Mouse (Mus musculus): ENCODE data around the gene Ly6c2. TPM values are rescaled to one million over a fixed set of nuclear protein-coding genes. Genes with fewer than 3 reads are reported as not detected.
"Not testable (repeated sequence)": the region's sequence is repeated elsewhere in the genome, so short reads cannot be mapped to it uniquely, and the experiment has no call there.

Gene Ly6c2
- total RNA-seq, 2 experiments from 2014 or later: 4.2 to 5.1 TPM

DNA sequence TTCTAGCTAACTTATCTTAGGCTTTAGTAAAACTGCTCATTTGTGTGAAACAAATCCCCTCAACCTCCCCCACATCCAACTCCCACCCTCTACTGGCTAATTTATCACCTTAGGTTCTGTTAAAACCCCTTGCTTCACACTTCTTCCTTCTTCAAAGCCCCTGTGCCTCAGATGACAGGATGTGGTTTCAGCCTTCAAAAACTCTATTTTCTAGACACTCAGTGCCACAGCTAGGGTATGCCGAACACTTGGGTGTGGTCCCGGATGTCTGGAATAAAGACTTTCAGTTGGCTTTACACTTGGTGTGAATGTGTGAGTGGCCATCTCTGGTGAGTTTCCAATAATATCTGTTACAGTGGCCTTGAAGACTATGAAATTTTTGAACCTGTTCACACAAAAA lies 4.8 kb upstream of the Ly6c2 start:
- no peak overlapping the region for H3K27ac ChIP-seq

GRCm38 (mm10) chr15:75110424-75110823 lies 1.3 kb downstream of the Ly6c2 start:
- intact Hi-C loops (cut with DNase I); H3K27ac ChIP-seq; H3K4me3 ChIP-seq: not testable (repeated sequence)

More for the DNA sequence above, 4.8 kb upstream of the Ly6c2 start:
- no peak overlapping the region for H3K4me3 ChIP-seq
- no peak for DNase-seq (ENCODE audit: extremely low spot score in 1 of 2, low spot score in 2 of 2)
- intact Hi-C loops (cut with DNase I): no loop called here
- no peak for TF ChIP-seq CTCF (IDR thresholded peaks at IDR 0.05)

DNA sequence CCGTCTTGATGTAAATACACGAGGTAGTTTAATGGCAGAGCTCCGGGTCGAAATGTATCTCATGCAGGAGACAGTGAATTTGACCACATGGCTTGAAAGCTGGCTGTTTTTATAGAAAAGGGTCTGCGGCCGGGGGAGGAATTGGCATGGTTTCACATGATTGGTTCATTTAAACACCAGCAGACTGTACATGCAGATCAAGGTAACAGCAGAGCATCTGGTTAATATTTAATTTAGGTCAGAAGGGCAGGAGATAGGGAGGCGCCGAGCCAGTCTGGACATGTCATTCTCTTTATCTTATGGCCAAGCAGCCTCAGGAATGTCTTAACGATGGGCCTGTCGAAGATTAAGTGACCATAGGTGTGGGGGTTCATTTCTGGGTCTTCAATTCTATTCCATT lies 12.5 kb downstream of the Ly6c2 start:
- intact Hi-C loops (cut with DNase I): no loop called here
- TF ChIP-seq CTCF (IDR thresholded peaks at IDR 0.05): no peak
- Histone ChIP-seq H3K27ac (no peak overlapping the region), H3K4me3 (no peak overlapping the region)
- no peak for DNase-seq (ENCODE audit: extremely low spot score in 1 of 2, low spot score in 2 of 2)

More at GRCm38 (mm10) chr15:75110424-75110823, 1.3 kb downstream of the Ly6c2 start:
- not testable (repeated sequence) for DNase-seq (ENCODE audit: extremely low spot score in 1 of 2, low spot score in 2 of 2)

DNA sequence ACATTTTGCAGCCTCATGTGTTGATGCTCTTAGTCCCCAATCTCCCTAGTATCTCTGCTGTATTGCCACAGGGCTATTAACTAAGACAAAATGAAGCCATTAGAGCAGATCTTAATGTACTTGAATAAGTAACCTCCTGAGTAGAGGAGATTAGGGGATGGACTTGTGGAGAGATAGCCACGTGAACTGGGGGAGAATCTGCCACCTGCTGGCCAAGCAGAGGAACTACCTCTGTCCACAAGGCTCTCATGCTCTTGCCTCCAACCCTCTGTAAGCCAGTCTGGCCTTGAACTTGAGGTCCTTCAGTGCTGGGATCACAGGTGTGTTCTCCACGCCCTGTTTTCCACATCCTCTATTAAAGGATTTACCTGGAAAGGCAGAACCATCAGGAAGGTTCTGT lies 23.7 kb downstream of the Ly6c2 start:
- peak; percentile 69 for TF ChIP-seq CTCF (IDR thresholded peaks at IDR 0.05)
- H3K27ac ChIP-seq; DNase-seq (ENCODE audit: extremely low spot score in 1 of 2, low spot score in 2 of 2); intact Hi-C loops (cut with DNase I); H3K4me3 ChIP-seq: not testable (repeated sequence)

DNA sequence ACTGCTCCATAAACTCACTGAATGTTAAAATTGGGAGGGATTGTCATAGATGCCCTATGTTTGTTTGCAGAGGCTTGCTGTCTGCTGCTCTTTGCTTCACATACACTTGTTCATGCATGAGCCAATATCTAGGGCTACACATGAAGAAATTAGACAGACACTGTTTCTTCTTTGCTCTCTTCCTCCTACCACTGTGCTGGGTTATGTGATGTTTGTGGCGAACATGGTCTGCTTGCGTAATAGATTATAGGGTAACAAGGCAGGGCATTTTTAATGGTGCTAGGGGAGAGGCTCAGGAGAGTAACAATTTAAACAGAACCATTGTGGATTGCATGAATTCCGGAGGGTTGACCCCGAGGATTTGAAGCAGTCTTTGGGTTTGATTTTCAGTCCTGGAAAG lies 41.8 kb downstream of the Ly6c2 start:
- intact Hi-C loops (cut with DNase I): no loop called here
- Histone ChIP-seq H3K4me3 (no peak overlapping the region), H3K27ac (no peak overlapping the region)
- no peak for TF ChIP-seq CTCF (IDR thresholded peaks at IDR 0.05)
- no peak for DNase-seq (ENCODE audit: extremely low spot score in 1 of 2, low spot score in 2 of 2)

- H3K4me3 ChIP-seq, H3K27ac ChIP-seq: not testable (repeated sequence)
- DNase-seq (ENCODE audit: extremely low spot score in 1 of 2, low spot score in 2 of 2): peak; percentile 31 to 56
- TF ChIP-seq CTCF (IDR thresholded peaks at IDR 0.05): peak; percentile 72
- intact Hi-C loops (cut with DNase I): loop anchor here (5.0 kb wide), 2 partner anchors 85 to 140 kb away; no protein-coding TSS in a partner anchor
Observed at GRCm38 (mm10) chr15:75062030-75062574, 49.7 kb downstream of the Ly6c2 start.

DNA sequence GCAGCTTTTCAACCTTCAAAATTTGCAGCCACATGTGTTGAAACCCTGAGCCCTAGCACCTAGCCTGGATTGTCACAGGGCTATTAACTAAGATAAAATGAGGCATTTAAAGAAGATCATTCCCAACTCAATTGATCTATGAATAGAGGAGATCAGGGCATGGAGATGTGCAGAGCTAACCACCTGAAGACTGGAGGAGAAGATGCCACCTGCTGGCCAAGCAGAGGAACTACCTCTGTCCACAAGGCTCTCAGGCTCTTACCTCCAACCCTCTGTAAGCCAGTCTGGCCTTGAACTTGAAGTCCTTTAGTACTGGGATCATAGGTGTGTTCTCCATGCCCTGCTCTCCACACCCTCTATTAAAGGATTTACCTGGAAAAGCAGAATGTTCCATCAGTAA lies 51.3 kb downstream of the Ly6c2 start:
- H3K27ac ChIP-seq: no peak overlapping the region
- intact Hi-C loops (cut with DNase I): loop anchor here (1.0 to 5.0 kb wide), 4 partner anchors 83 to 299 kb away; no protein-coding TSS in a partner anchor
- TF ChIP-seq CTCF (IDR thresholded peaks at IDR 0.05): peak; percentile 94
- peak; percentile 21 to 56 for DNase-seq (ENCODE audit: extremely low spot score in 1 of 2, low spot score in 2 of 2)
- H3K4me3 ChIP-seq: no peak overlapping the region

Other genes starting within 250 kb of the Ly6c2 start
- gene 2010109I03Rik, start 214.9 kb downstream of the Ly6c2 start, total RNA-seq (2021): not detected
- under 1 TPM; 0.40 to 0.41 TPM for gene Ly6i, start 128.5 kb downstream of the Ly6c2 start, total RNA-seq (2021)
- 10 to 100 TPM; 33.4 to 37.9 TPM for gene Ly6a, start 113.9 kb downstream of the Ly6c2 start, total RNA-seq (2021)
- 10 to 100 TPM; 73.9 to 89.9 TPM for gene Ly6c1, start 63.1 kb downstream of the Ly6c2 start, total RNA-seq (2021)
- not detected for gene Ly6g, start 43.3 kb upstream of the Ly6c2 start, total RNA-seq (2021)
- gene BC025446, start 104.4 kb upstream of the Ly6c2 start, total RNA-seq (2021): not detected
- gene Ly6f, start 156.5 kb upstream of the Ly6c2 start, total RNA-seq (2021): not detected

Measured in left cerebral cortex, adult 2 months (tissue).